Mouse (Mus musculus) embryonic facial prominence, embryonic 15.5 days (tissue): ENCODE measurements at regions not wholly inside any gene's neighbourhood (a gene's known extent, or its start where the extent isn't known, plus 50 kb on each side); places are given as distances from the start of the nearest gene placed in this dataset.

Experiments
- ATAC-seq: fragments of 200-750 bp; cut with Nextera tagmentation; 2 replicates; pipeline ENCODE4 v1.8.0; 2017; ENCODE audit warnings: low read depth, moderate TSS enrichment; ENCODE audit not compliant: insufficient number of reproducible peaks, low FRiP score, low TSS enrichment
- H3K27ac ChIP-seq: fragments of 300-500 bp; sonication (generic); replicated peaks from 2 replicates; pipeline ENCODE4 v1.5.1; 2015; ENCODE audit warnings: mild to moderate bottlenecking, inconsistent platforms
- H3K27me3 ChIP-seq: fragments of 300-500 bp; sonication (generic); 2 replicates; pipeline ENCODE4 v1.6.1; 2015; ENCODE audit warnings: inconsistent platforms
- H3K36me3 ChIP-seq: fragments of 300-500 bp; sonication (generic); 2 replicates; pipeline ENCODE4 v1.6.1; 2015; ENCODE audit warnings: mild to moderate bottlenecking, inconsistent platforms
- H3K4me1 ChIP-seq: fragments of 300-500 bp; sonication (generic); 2 replicates; pipeline ENCODE4 v1.6.1; 2015; ENCODE audit warnings: inconsistent platforms
- H3K4me2 ChIP-seq: fragments of 300-500 bp; sonication (generic); replicated peaks from 2 replicates; pipeline ENCODE4 v1.6.1; 2015; ENCODE audit warnings: mild to moderate bottlenecking, inconsistent platforms
- H3K4me3 ChIP-seq: fragments of 300-500 bp; sonication (generic); replicated peaks from 2 replicates; pipeline ENCODE4 v1.5.1; 2015; ENCODE audit warnings: mild to moderate bottlenecking, inconsistent platforms
- H3K9ac ChIP-seq: fragments of 300-500 bp; sonication (generic); 2 replicates; pipeline ENCODE4 v1.6.1; 2015; ENCODE audit warnings: inconsistent platforms
- H3K9me3 ChIP-seq: fragments of 300-500 bp; sonication (generic); replicated peaks from 2 replicates; pipeline ENCODE4 v1.6.1; 2016; ENCODE audit warnings: inconsistent platforms
- WGBS: fragments of 180-500 bp; shearing (Covaris S2); methylation state at CpG from one replicate; pipeline ENCODE4 v1.1.7; 2015; 5-methylcytosine and 5-hydroxymethylcytosine counted together

DNA sequence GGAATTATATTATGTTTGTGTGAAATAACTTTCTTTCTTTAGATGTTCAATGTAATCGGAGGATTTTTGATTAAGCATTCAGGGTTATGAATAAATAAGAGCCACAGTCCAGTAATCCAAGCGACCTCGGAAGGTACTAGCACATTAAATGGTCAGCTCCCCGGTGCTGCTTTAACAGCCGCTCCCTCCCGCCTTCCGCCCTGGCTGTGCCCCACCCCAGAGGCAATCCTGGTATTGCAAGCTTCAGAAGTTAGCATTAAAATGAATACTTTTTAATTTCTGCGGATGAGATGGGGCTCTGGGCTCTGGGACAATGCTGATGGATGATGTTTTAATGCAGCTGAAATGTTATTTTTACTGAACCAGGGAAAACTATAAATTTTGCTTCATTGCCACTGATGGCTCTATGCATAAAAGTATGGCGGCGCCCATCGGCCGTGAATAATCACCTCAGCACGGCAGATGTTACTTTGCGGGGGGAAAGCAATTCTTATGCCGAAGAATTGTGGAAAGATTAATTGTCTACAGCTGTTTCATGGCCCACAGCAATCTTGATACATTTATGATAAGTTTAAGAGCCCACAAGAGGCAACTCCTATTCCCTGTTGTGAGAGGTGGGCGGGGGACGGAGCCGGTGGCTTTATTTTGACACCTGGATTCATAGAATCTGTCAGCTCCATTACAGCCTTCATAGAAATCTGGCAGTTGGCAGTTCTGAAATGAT, 136.5 kb downstream of the Gpat3 start:
- Histone ChIP-seq H3K9ac (no peak overlapping the region), H3K9me3 (no peaks in the 10 kb centered on the region), H3K4me1 (no peaks in the 10 kb centered on the region), H3K27me3 (no peaks in the 10 kb centered on the region), H3K4me3 (no peak overlapping the region), H3K27ac (no peak overlapping the region), H3K4me2 (no peak overlapping the region), H3K36me3 (no peaks in the 10 kb centered on the region)
- WGBS: 71% methylated on average over 18 of the region's 18 CpGs
- ATAC-seq: no peak

DNA sequence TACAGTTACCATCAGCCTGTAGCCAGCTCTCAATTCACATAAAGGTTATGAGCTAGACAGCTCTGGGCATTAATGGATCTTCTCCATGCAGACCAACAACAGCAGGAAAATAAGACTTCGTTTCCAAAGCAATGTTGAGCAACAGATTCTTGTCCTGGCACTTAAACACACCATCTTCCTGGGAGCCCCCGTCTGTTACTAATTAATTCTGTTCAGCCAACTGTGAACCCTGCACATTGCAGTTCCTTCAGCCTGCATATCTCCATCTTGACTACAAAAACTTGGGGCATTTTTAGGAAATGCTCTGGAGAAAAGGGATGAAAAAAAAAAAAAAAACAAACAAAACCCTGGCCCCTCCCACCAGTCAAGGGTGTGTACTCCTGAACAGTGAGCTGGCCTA, 131.2 kb downstream of the Gpat3 start:
- H3K27me3 ChIP-seq: no peaks in the 10 kb centered on the region
- no peak overlapping the region for H3K27ac ChIP-seq
- no peak for ATAC-seq
- H3K4me2 ChIP-seq: no peak overlapping the region
- no peak overlapping the region for H3K4me3 ChIP-seq
- no peaks in the 10 kb centered on the region for H3K4me1 ChIP-seq
- no peaks in the 10 kb centered on the region for H3K36me3 ChIP-seq
- no peaks in the 10 kb centered on the region for H3K9me3 ChIP-seq
- 36% methylated on average over 2 of the region's 2 CpGs for WGBS
- no peak overlapping the region for H3K9ac ChIP-seq

DNA sequence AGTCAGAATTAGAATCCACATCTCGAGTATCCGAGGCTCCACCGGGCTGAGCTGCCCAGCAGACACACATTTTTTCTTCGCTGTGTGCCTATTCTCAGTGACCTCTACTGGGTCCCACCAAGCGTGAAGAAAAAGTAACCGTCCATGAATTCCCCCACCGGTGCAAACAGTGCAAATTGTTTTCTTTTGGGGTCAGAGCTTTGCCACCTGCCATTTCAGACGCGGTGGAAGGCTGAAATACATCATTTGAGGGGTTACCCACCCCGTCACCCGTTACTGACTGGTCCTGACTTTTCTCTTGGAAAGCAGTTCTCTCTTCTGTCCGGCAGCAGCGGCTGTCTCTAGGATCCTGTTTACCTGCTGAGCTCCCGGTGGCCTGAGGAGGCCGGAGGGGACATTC, 105.7 kb downstream of the Gpat3 start:
- no peak overlapping the region for H3K4me3 ChIP-seq
- no peak overlapping the region for H3K9ac ChIP-seq
- no peaks in the 10 kb centered on the region for H3K36me3 ChIP-seq
- ATAC-seq: no peak
- H3K27ac ChIP-seq: no peak overlapping the region
- no peak overlapping the region for H3K4me2 ChIP-seq
- WGBS: 55% methylated on average over 15 of the region's 15 CpGs
- H3K9me3 ChIP-seq: no peaks in the 10 kb centered on the region
- H3K27me3 ChIP-seq: no peaks in the 10 kb centered on the region
- no peaks in the 10 kb centered on the region for H3K4me1 ChIP-seq
